7 mouse cellular contexts compared by ENCODE assay signal in the genomic region with DNA sequence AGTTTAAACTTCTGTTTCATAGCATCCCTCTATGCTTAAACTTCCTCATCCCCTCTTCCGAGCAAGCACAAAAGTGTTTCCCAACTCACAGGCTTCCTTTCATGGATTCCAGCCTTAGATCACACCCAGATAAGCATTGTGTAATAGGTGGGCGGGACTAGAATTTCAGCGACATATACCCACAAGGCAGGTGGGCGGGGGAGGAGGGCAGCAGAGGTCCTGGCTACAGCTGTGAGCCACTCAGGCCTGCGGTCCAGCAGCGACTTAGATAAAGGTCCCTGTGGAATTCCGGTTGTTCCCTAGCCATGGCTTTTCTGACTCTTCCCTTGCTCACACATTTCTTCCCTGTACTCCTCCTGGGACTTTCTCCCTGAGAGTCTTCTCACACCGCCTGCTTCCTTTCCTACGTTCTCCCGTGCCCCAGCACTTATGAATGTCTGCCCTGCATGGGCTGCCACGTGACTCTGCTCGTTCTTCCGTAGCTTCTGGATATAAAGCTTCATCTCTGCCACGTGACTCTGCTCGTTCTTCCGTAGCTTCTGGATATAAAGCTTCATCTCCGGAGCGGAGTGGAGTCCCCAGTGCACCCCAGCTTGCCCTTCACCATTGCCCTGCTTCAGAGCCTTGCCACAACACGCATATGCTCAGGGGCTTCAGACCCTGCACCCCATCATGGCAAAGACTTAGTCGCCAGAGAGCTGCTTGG.
DNase-seq lines count a peak whose midpoint lies in the region; ATAC-seq lines count a peak whose summit lies in the region.

No protein-coding gene starts in this region.

- ATAC-seq in limb, embryonic 15.5 days (ENCODE audit: insufficient number of reproducible peaks, low FRiP score, low TSS enrichment, low read depth), result no peak
- peak; percentile 45; the same call in 1 of the 2 replicates for ATAC-seq in midbrain, embryonic 15.5 days (replicated peaks)

- intact Hi-C loops in heart, postnatal 14 days (cut with DNase I), result loop anchor here (5.0 kb wide), 1 partner anchor 39 kb away; no protein-coding TSS in a partner anchor

- peaks cover 28% of the 10 kb centered on the region for H3K4me1 ChIP-seq in limb, embryonic 15.5 days
- H3K4me1 ChIP-seq in midbrain, embryonic 15.5 days, result peaks cover 6% of the 10 kb centered on the region; the same call in 1 of the 2 replicates

- peaks cover 11% of the 10 kb centered on the region for H3K36me3 ChIP-seq in limb, embryonic 15.5 days
- H3K36me3 ChIP-seq in midbrain, embryonic 15.5 days (replicated peaks), result no peaks in the 10 kb centered on the region

- WGBS in limb, embryonic 15.5 days, result 62% methylated on average over 20 of the region's 20 CpGs
- WGBS in midbrain, embryonic 15.5 days, result 30% methylated on average over 20 of the region's 20 CpGs

- H3K4me3 ChIP-seq in limb, embryonic 15.5 days, result no peak overlapping the region
- peak overlapping the region; percentile 7; the same call in 1 of the 2 replicates for H3K4me3 ChIP-seq in midbrain, embryonic 15.5 days

- no peak overlapping the region for H3K9ac ChIP-seq in limb, embryonic 15.5 days
- no peak overlapping the region for H3K9ac ChIP-seq in midbrain, embryonic 15.5 days

- no peaks in the 10 kb centered on the region for H3K9me3 ChIP-seq in limb, embryonic 15.5 days
- H3K9me3 ChIP-seq in midbrain, embryonic 15.5 days, result no peaks in the 10 kb centered on the region

- H3K27me3 ChIP-seq in limb, embryonic 15.5 days, result no peaks in the 10 kb centered on the region
- H3K27me3 ChIP-seq in midbrain, embryonic 15.5 days (replicated peaks), result no peaks in the 10 kb centered on the region

- peak; percentile 71 for DNase-seq in adrenal gland, adult 2 months
- peak; percentile 14 for DNase-seq in embryo, embryonic 11.5 days (ENCODE audit: low read depth, low spot score)
- peak; percentile 42 to 48 for DNase-seq in heart, postnatal 14 days
- DNase-seq in ovary, postnatal 36 days (ENCODE audit: low spot score), result no peak
- no peak for DNase-seq in thymus, adult 18-20 months

- H3K4me2 ChIP-seq in limb, embryonic 15.5 days, result no peak overlapping the region
- peak overlapping the region; percentile 38 for H3K4me2 ChIP-seq in midbrain, embryonic 15.5 days

- peak overlapping the region; percentile 50; the same call in 1 of the 2 replicates for H3K27ac ChIP-seq in limb, embryonic 15.5 days
- H3K27ac ChIP-seq in midbrain, embryonic 15.5 days, result no peak overlapping the region

Comparison
In these comparisons a context has a peak if more than half of its experiments do, and no peak if none do; other contexts are left out.
1. DNase-seq: peak in adrenal gland, adult 2 months (single experiment), embryo, embryonic 11.5 days (single experiment) and heart, postnatal 14 days (2 of 2); none in ovary, postnatal 36 days (single experiment) and thymus, adult 18-20 months (0 of 2).